10 mouse cellular contexts compared by ENCODE assay signal in genomic region chr13:35581616-35582015, GRCm38 (mm10).
DNase-seq lines count a peak whose midpoint lies in the region; ATAC-seq lines count a peak whose summit lies in the region.
"Had no signal": no experiment of that assay in that cellular context is flagged by ENCODE, and none has a peak within 500 bp of the region (broad histone marks: within the 10 kb centered on the region; RNA-seq: fewer than 3 reads in every experiment).

No protein-coding gene starts in this region.

- H3K4me1 ChIP-seq in heart, embryonic 12.5 days (replicated peaks) = 0 out of 2 replicates have a peak, but pooled peaks cover 3% of the 10 kb centered on the region
- H3K4me1 ChIP-seq in midbrain, embryonic 11.5 days (ENCODE audit: control insufficient read depth, insufficient read depth, low read length) = no peaks in the 10 kb centered on the region
- no peaks in the 10 kb centered on the region for H3K4me1 ChIP-seq in midbrain, embryonic 15.5 days
- H3K4me1 ChIP-seq in hindbrain, embryonic 14.5 days (replicated peaks; ENCODE audit: control insufficient read depth, insufficient read depth, low read length) = 0 out of 2 replicates have a peak, but pooled peaks cover 5% of the 10 kb centered on the region
- H3K4me1 ChIP-seq: embryonic facial prominence, embryonic 15.5 days; lung, embryonic 15.5 days had no signal

- H3K36me3 ChIP-seq in heart, embryonic 12.5 days = no peaks in the 10 kb centered on the region
- no peaks in the 10 kb centered on the region for H3K36me3 ChIP-seq in midbrain, embryonic 11.5 days (ENCODE audit: control insufficient read depth, insufficient read depth, low read length)
- H3K36me3 ChIP-seq in midbrain, embryonic 15.5 days (replicated peaks) = no peaks in the 10 kb centered on the region
- no peaks in the 10 kb centered on the region for H3K36me3 ChIP-seq in hindbrain, embryonic 14.5 days (replicated peaks; ENCODE audit: control insufficient read depth, insufficient read depth)
- H3K36me3 ChIP-seq: embryonic facial prominence, embryonic 15.5 days; lung, embryonic 15.5 days had no signal

- 16% methylated on average over 3 of the region's 3 CpGs for WGBS in heart, embryonic 12.5 days
- 11% methylated on average over 3 of the region's 3 CpGs for WGBS in midbrain, embryonic 11.5 days
- 28% methylated on average over 3 of the region's 3 CpGs for WGBS in midbrain, embryonic 15.5 days
- 22% methylated on average over 3 of the region's 3 CpGs for WGBS in hindbrain, embryonic 14.5 days

- no peak for ATAC-seq in heart, embryonic 12.5 days (ENCODE audit: insufficient number of reproducible peaks, low FRiP score)
- peak; percentile 69 for ATAC-seq in midbrain, embryonic 11.5 days (ENCODE audit: low FRiP score)
- no peak; the same call in 1 of the 2 replicates for ATAC-seq in midbrain, embryonic 15.5 days (replicated peaks)
- ATAC-seq in hindbrain, embryonic 14.5 days (ENCODE audit: low FRiP score) = no peak

- H3K27ac ChIP-seq in heart, embryonic 12.5 days (ENCODE audit: poor library complexity, severe bottlenecking) = no peak overlapping the region
- no peak overlapping the region for H3K27ac ChIP-seq in midbrain, embryonic 11.5 days (ENCODE audit: low read depth, low read length)
- no peak overlapping the region for H3K27ac ChIP-seq in midbrain, embryonic 15.5 days
- no peak overlapping the region for H3K27ac ChIP-seq in hindbrain, embryonic 14.5 days
- H3K27ac ChIP-seq: embryonic facial prominence, embryonic 15.5 days; lung, embryonic 15.5 days had no signal

- H3K4me2 ChIP-seq in heart, embryonic 12.5 days = no peak overlapping the region
- H3K4me2 ChIP-seq in midbrain, embryonic 11.5 days = no peak overlapping the region
- no peak overlapping the region for H3K4me2 ChIP-seq in midbrain, embryonic 15.5 days
- H3K4me2 ChIP-seq in hindbrain, embryonic 14.5 days (replicated peaks) = no peak overlapping the region
- H3K4me2 ChIP-seq: embryonic facial prominence, embryonic 15.5 days; lung, embryonic 15.5 days had no signal

- peak; percentile 87 for DNase-seq in heart, adult 11 months
- peak; percentile 89 for DNase-seq in midbrain, embryonic 11.5 days (ENCODE audit: low spot score, missing footprints)
- DNase-seq in hindbrain, embryonic 14.5 days (ENCODE audit: low spot score) = peak; percentile 33
- DNase-seq in retina, postnatal 7 days (ENCODE audit: low read depth, low spot score) = peak; percentile 16
- no peak for DNase-seq in urinary bladder, adult 2 months (ENCODE audit: low spot score)
- no peak for DNase-seq in urinary bladder, postnatal 10 days (ENCODE audit: low spot score)

- no peaks in the 10 kb centered on the region for H3K27me3 ChIP-seq in heart, embryonic 12.5 days (replicated peaks)
- no peaks in the 10 kb centered on the region for H3K27me3 ChIP-seq in midbrain, embryonic 11.5 days (ENCODE audit: control insufficient read depth, insufficient read depth, low read length)
- no peaks in the 10 kb centered on the region for H3K27me3 ChIP-seq in midbrain, embryonic 15.5 days (replicated peaks)
- no peaks in the 10 kb centered on the region for H3K27me3 ChIP-seq in hindbrain, embryonic 14.5 days (ENCODE audit: control insufficient read depth, insufficient read depth, low read length)
- H3K27me3 ChIP-seq: embryonic facial prominence, embryonic 15.5 days; lung, embryonic 15.5 days had no signal

- H3K9me3 ChIP-seq in heart, embryonic 12.5 days (replicated peaks) = no peaks in the 10 kb centered on the region
- no peaks in the 10 kb centered on the region for H3K9me3 ChIP-seq in midbrain, embryonic 11.5 days (ENCODE audit: control insufficient read depth, low read length)
- H3K9me3 ChIP-seq in midbrain, embryonic 15.5 days = no peaks in the 10 kb centered on the region
- no peaks in the 10 kb centered on the region for H3K9me3 ChIP-seq in hindbrain, embryonic 14.5 days (ENCODE audit: control insufficient read depth, low read length)
- H3K9me3 ChIP-seq: embryonic facial prominence, embryonic 15.5 days; lung, embryonic 15.5 days had no signal

- no peak overlapping the region for H3K9ac ChIP-seq in heart, embryonic 12.5 days
- H3K9ac ChIP-seq in midbrain, embryonic 11.5 days (ENCODE audit: low read length) = no peak overlapping the region
- no peak overlapping the region for H3K9ac ChIP-seq in midbrain, embryonic 15.5 days
- no peak overlapping the region for H3K9ac ChIP-seq in hindbrain, embryonic 14.5 days
- H3K9ac ChIP-seq: embryonic facial prominence, embryonic 15.5 days; lung, embryonic 15.5 days had no signal

- no peak overlapping the region for H3K4me3 ChIP-seq in heart, embryonic 12.5 days
- H3K4me3 ChIP-seq in midbrain, embryonic 11.5 days (ENCODE audit: low read depth, low read length) = no peak overlapping the region
- no peak overlapping the region for H3K4me3 ChIP-seq in midbrain, embryonic 15.5 days
- no peak overlapping the region for H3K4me3 ChIP-seq in hindbrain, embryonic 14.5 days (replicated peaks; ENCODE audit: low read length)
- H3K4me3 ChIP-seq: embryonic facial prominence, embryonic 15.5 days; lung, embryonic 15.5 days had no signal

Comparison
In these comparisons a context has a peak if more than half of its experiments do, and no peak if none do; other contexts are left out.
1. DNase-seq: peak in heart, adult 11 months (single experiment), midbrain, embryonic 11.5 days (single experiment), hindbrain, embryonic 14.5 days (single experiment) and retina, postnatal 7 days (single experiment); none in urinary bladder, adult 2 months (single experiment) and urinary bladder, postnatal 10 days (single experiment).